Mouse (Mus musculus) liver, postnatal 0 days (tissue): ENCODE measurements around the gene Inha.

Experiments
- CTCF ChIP-seq: sonication (generic); IDR thresholded peaks from 2 replicates; pipeline ENCODE4 v1.5.1; 2016; ENCODE audit warnings: antibody characterized with exemption, low read depth
- EP300 ChIP-seq: IDR thresholded peaks from 2 replicates; pipeline ENCODE4 v1.6.1; 2016; ENCODE audit warnings: antibody characterized with exemption, low read depth, mild to moderate bottlenecking

- TF ChIP-seq CTCF (no peak), EP300 (no peak)
These were observed 40.5 kb downstream of the Inha start for GRCm38 (mm10) chr1:75547351-75547750.
